Mouse (Mus musculus) hindbrain, embryonic 12.5 days (tissue): ENCODE measurements around the gene Gm49345. TPM values are rescaled to one million over a fixed set of nuclear protein-coding genes. Genes with fewer than 3 reads are reported as not detected.
A peak's percentile ranks its signal among the peaks of the same experiment; 100 is the strongest.
"Not testable (repeated sequence)": the region's sequence is repeated elsewhere in the genome, so short reads cannot be mapped to it uniquely, and the experiment has no call there.

Experiments used
- ATAC-seq: fragments of 200-750 bp; cut with Nextera tagmentation; 2 replicates; pipeline ENCODE4 v1.8.0; 2017; ENCODE audit warnings: moderate TSS enrichment; ENCODE audit not compliant: low FRiP score
- H3K27ac ChIP-seq: fragments of 300-500 bp; sonication (generic); 2 replicates; pipeline ENCODE4 v1.5.1; 2016; ENCODE audit warnings: mild to moderate bottlenecking
- H3K27me3 ChIP-seq: fragments of 300-500 bp; sonication (generic); 2 replicates; pipeline ENCODE4 v1.6.1; 2016; ENCODE audit warnings: mild to moderate bottlenecking
- H3K36me3 ChIP-seq: fragments of 300-500 bp; sonication (generic); 2 replicates; pipeline ENCODE4 v1.6.1; 2016; ENCODE audit warnings: mild to moderate bottlenecking
- H3K4me1 ChIP-seq: fragments of 300-500 bp; sonication (generic); 2 replicates; pipeline ENCODE4 v1.6.1; 2016
- H3K4me2 ChIP-seq: fragments of 300-500 bp; sonication (generic); replicated peaks from 2 replicates; pipeline ENCODE4 v1.6.1; 2016; ENCODE audit warnings: mild to moderate bottlenecking
- H3K4me3 ChIP-seq: fragments of 300-500 bp; sonication (generic); 2 replicates; pipeline ENCODE4 v1.5.1; 2016; ENCODE audit warnings: mild to moderate bottlenecking
- H3K9ac ChIP-seq: fragments of 300-500 bp; sonication (generic); 2 replicates; pipeline ENCODE4 v1.6.1; 2016; ENCODE audit warnings: mild to moderate bottlenecking, moderate library complexity
- H3K9me3 ChIP-seq: fragments of 300-500 bp; sonication (generic); replicated peaks from 2 replicates; pipeline ENCODE4 v1.6.1; 2016; ENCODE audit warnings: mild to moderate bottlenecking
- WGBS: fragments of 180-500 bp; shearing (Covaris S2); methylation state at CpG from one replicate; pipeline ENCODE4 v1.1.7; 2016; 5-methylcytosine and 5-hydroxymethylcytosine counted together
- polyA plus RNA-seq: library from polyadenylated mRNA; unstranded; fragments of >200 nt; fragmentation: Nextera tagmentation; extraction: Ambion mirVana; gene quantifications from 2 replicates; pipeline ENCODE4 v1.2.1, GENCODE M21; 2016

The Gm49345 gene
- not detected in 2 replicates for polyA plus RNA-seq

GRCm38 (mm10) chr13:67637294-67638007 is at the start of gene Gm49345, which contains the start of gene Zfp729a:
Gene Gm49345, minus strand, starts transcription at chr13:67637769.
Gene Zfp729a, minus strand, starts transcription at chr13:67637791.
- peak; percentile 99 for ATAC-seq
- peak within 1 kb of the TSS; percentile 49 for H3K4me2 ChIP-seq
- H3K4me1 ChIP-seq = peaks cover 2% of the 10 kb centered on the region; the same call in 1 of the 2 replicates
- under 1% methylated on average over 19 of the region's 19 CpGs for WGBS
- peak within 1 kb of the TSS; percentile 57; the same call in 1 of the 2 replicates for H3K27ac ChIP-seq
- no peaks in the 10 kb centered on the region for H3K36me3 ChIP-seq
- peak within 1 kb of the TSS; percentile 75 for H3K9ac ChIP-seq
- H3K4me3 ChIP-seq = peak within 1 kb of the TSS; percentile 79
- H3K9me3 ChIP-seq = no peaks in the 10 kb centered on the region
- H3K27me3 ChIP-seq = no peaks in the 10 kb centered on the region

GRCm38 (mm10) chr13:67686971-67687370 is 49.4 kb upstream of the Gm49345 start, which contains the start of gene Zfp738:
Gene Zfp738, minus strand, starts transcription at chr13:67687071.
- no peak within 1 kb of the TSS for H3K9ac ChIP-seq
- WGBS = 84% methylated on average over 4 of the region's 4 CpGs
- H3K9me3 ChIP-seq = no peaks in the 10 kb centered on the region
- ATAC-seq = no peak
- H3K27ac ChIP-seq = no peak within 1 kb of the TSS
- no peaks in the 10 kb centered on the region for H3K36me3 ChIP-seq
- peaks cover 2% of the 10 kb centered on the region; the same call in 1 of the 2 replicates for H3K4me1 ChIP-seq
- H3K4me3 ChIP-seq = no peak within 1 kb of the TSS
- H3K4me2 ChIP-seq = no peak within 1 kb of the TSS
- H3K27me3 ChIP-seq = no peaks in the 10 kb centered on the region

- peak; percentile 20; the same call in 1 of the 2 replicates for ATAC-seq
- not testable (repeated sequence) for H3K27ac ChIP-seq, H3K4me1 ChIP-seq, H3K27me3 ChIP-seq, H3K9ac ChIP-seq, H3K36me3 ChIP-seq, H3K9me3 ChIP-seq
- H3K4me2 ChIP-seq = peak overlapping the region; percentile 77
- 79% methylated on average over 2 of the region's 2 CpGs for WGBS
- H3K4me3 ChIP-seq = peak overlapping the region; percentile 71
Observed at GRCm38 (mm10) chr13:67683841-67684240, 46.3 kb upstream of the Gm49345 start.

GRCm38 (mm10) chr13:67682959-67683735 is 45.6 kb upstream of the Gm49345 start:
- H3K36me3 ChIP-seq, H3K4me1 ChIP-seq, H3K27ac ChIP-seq, H3K27me3 ChIP-seq, H3K9me3 ChIP-seq: not testable (repeated sequence)
- ATAC-seq = peak; percentile 100
- peak overlapping the region; percentile 71 for H3K4me3 ChIP-seq
- H3K4me2 ChIP-seq = peak overlapping the region; percentile 77
- 15% methylated on average over 16 of the region's 16 CpGs for WGBS
- H3K9ac ChIP-seq = peak overlapping the region; percentile 76

GRCm38 (mm10) chr13:67674902-67675301 is 37.3 kb upstream of the Gm49345 start:
- Histone ChIP-seq H3K9ac (no peak overlapping the region), H3K9me3 (no peaks in the 10 kb centered on the region), H3K27me3 (no peaks in the 10 kb centered on the region), H3K4me2 (no peak overlapping the region), H3K4me3 (no peak overlapping the region), H3K27ac (no peak overlapping the region), H3K36me3 (peaks cover 5% of the 10 kb centered on the region), H3K4me1 (no peaks in the 10 kb centered on the region)
- 96% methylated on average over 2 of the region's 2 CpGs for WGBS
- ATAC-seq = no peak

- 42% methylated on average over 3 of the region's 3 CpGs for WGBS
- no peak overlapping the region for H3K9ac ChIP-seq
- H3K4me1 ChIP-seq = no peaks in the 10 kb centered on the region
- no peak overlapping the region for H3K4me3 ChIP-seq
- H3K27me3 ChIP-seq = no peaks in the 10 kb centered on the region
- H3K4me2 ChIP-seq = no peak overlapping the region
- H3K27ac ChIP-seq = no peak overlapping the region
- H3K9me3 ChIP-seq = no peaks in the 10 kb centered on the region
- H3K36me3 ChIP-seq = no peaks in the 10 kb centered on the region
- ATAC-seq = no peak
Observed at GRCm38 (mm10) chr13:67652496-67652895, 14.9 kb upstream of the Gm49345 start.

GRCm38 (mm10) chr13:67610108-67610507 is 27.5 kb downstream of the Gm49345 start:
- WGBS = 91% methylated on average over 4 of the region's 4 CpGs

GRCm38 (mm10) chr13:67609066-67609876 is 28.3 kb downstream of the Gm49345 start, which contains the start of gene Zfp729b:
Gene Zfp729b, minus strand, starts transcription at chr13:67609707.
- H3K4me3 ChIP-seq = peak within 1 kb of the TSS; percentile 59
- H3K36me3 ChIP-seq = no peaks in the 10 kb centered on the region
- H3K4me1 ChIP-seq = peaks cover 3% of the 10 kb centered on the region; the same call in 1 of the 2 replicates
- no peak within 1 kb of the TSS for H3K27ac ChIP-seq
- 0 out of 2 replicates have a peak, but pooled peaks cover 3% of the 10 kb centered on the region for H3K9me3 ChIP-seq
- H3K9ac ChIP-seq = peak within 1 kb of the TSS; percentile 67
- no peaks in the 10 kb centered on the region for H3K27me3 ChIP-seq
- peak; percentile 97 for ATAC-seq
- 4% methylated on average over 20 of the region's 20 CpGs for WGBS
- H3K4me2 ChIP-seq = peak within 1 kb of the TSS; percentile 52

More at GRCm38 (mm10) chr13:67610108-67610507, 27.5 kb downstream of the Gm49345 start:
- no peaks in the 10 kb centered on the region for H3K36me3 ChIP-seq
- no peak overlapping the region for H3K4me2 ChIP-seq
- 0 out of 2 replicates have a peak, but pooled peaks cover 3% of the 10 kb centered on the region for H3K9me3 ChIP-seq
- no peak for ATAC-seq
- no peak overlapping the region for H3K27ac ChIP-seq
- peaks cover 3% of the 10 kb centered on the region; the same call in 1 of the 2 replicates for H3K4me1 ChIP-seq
- H3K9ac ChIP-seq = no peak overlapping the region
- H3K27me3 ChIP-seq = no peaks in the 10 kb centered on the region
- H3K4me3 ChIP-seq = no peak overlapping the region

GRCm38 (mm10) chr13:67572591-67573189 is 64.9 kb downstream of the Gm49345 start:
- no peak overlapping the region for H3K27ac ChIP-seq
- H3K9ac ChIP-seq = no peak overlapping the region
- H3K36me3 ChIP-seq = no peaks in the 10 kb centered on the region
- H3K4me2 ChIP-seq = no peak overlapping the region
- H3K27me3 ChIP-seq = no peaks in the 10 kb centered on the region
- H3K9me3 ChIP-seq = no peaks in the 10 kb centered on the region
- 71% methylated on average over 5 of the region's 5 CpGs for WGBS
- H3K4me3 ChIP-seq = no peak overlapping the region
- no peaks in the 10 kb centered on the region for H3K4me1 ChIP-seq
- ATAC-seq = no peak

GRCm38 (mm10) chr13:67553730-67554129 is 83.8 kb downstream of the Gm49345 start, which contains the start of gene Zfp748:
Gene Zfp748, minus strand, starts transcription at chr13:67553830.
- peaks cover 9% of the 10 kb centered on the region for H3K4me1 ChIP-seq
- peak within 1 kb of the TSS; percentile 84 for H3K4me3 ChIP-seq
- H3K27ac ChIP-seq = peak within 1 kb of the TSS; percentile 86
- 82% methylated on average over 4 of the region's 4 CpGs for WGBS
- peak within 1 kb of the TSS; percentile 91 for H3K9ac ChIP-seq
- no peaks in the 10 kb centered on the region for H3K27me3 ChIP-seq
- H3K4me2 ChIP-seq = peak within 1 kb of the TSS; percentile 75
- H3K9me3 ChIP-seq = no peaks in the 10 kb centered on the region
- H3K36me3 ChIP-seq = no peaks in the 10 kb centered on the region
- ATAC-seq = no peak
